In genomic region chr9:9420326-9420725, GRCm38 (mm10) we compare ENCODE assay signal across 22 mouse cellular contexts.
"Had no signal": no experiment of that assay in that cellular context is flagged by ENCODE, and none has a peak within 500 bp of the region (broad histone marks: within the 10 kb centered on the region; RNA-seq: fewer than 3 reads in every experiment).

No protein-coding gene starts in this region.

- DNase-seq: kidney, postnatal 14 days; kidney, postnatal 4 days; left cerebral cortex, postnatal 4 days; liver, postnatal 0 days; lung, embryonic 14.5 days; right cerebral cortex, adult 18-20 months; right cerebral cortex, postnatal 14 days; right cerebral cortex, postnatal 4 days; thymus, adult 2 months; thymus, postnatal 14 days; thymus, postnatal 4 days had no signal

- H3K4me1 ChIP-seq: limb, embryonic 12.5 days; limb, embryonic 15.5 days; midbrain, embryonic 12.5 days; midbrain, embryonic 15.5 days; neural tube, embryonic 12.5 days; neural tube, embryonic 15.5 days had no signal

- H3K27me3 ChIP-seq: limb, embryonic 12.5 days; limb, embryonic 15.5 days; midbrain, embryonic 12.5 days; midbrain, embryonic 15.5 days; neural tube, embryonic 12.5 days; neural tube, embryonic 15.5 days had no signal

- H3K4me3 ChIP-seq: limb, embryonic 12.5 days; limb, embryonic 15.5 days; midbrain, embryonic 12.5 days; midbrain, embryonic 15.5 days; neural tube, embryonic 12.5 days; neural tube, embryonic 15.5 days had no signal

- H3K36me3 ChIP-seq: limb, embryonic 12.5 days; limb, embryonic 15.5 days; midbrain, embryonic 12.5 days; midbrain, embryonic 15.5 days; neural tube, embryonic 12.5 days; neural tube, embryonic 15.5 days had no signal

- H3K4me2 ChIP-seq: limb, embryonic 12.5 days; limb, embryonic 15.5 days; liver, embryonic 11.5 days; lung, embryonic 14.5 days; midbrain, embryonic 12.5 days; midbrain, embryonic 15.5 days; neural tube, embryonic 12.5 days; neural tube, embryonic 15.5 days had no signal

- H3K9ac ChIP-seq: limb, embryonic 12.5 days; limb, embryonic 15.5 days; liver, embryonic 14.5 days; liver, postnatal 0 days; lung, embryonic 14.5 days; midbrain, embryonic 12.5 days; midbrain, embryonic 15.5 days; neural tube, embryonic 12.5 days; neural tube, embryonic 15.5 days had no signal

- H3K9me3 ChIP-seq: limb, embryonic 12.5 days; limb, embryonic 15.5 days; midbrain, embryonic 12.5 days; midbrain, embryonic 15.5 days; neural tube, embryonic 12.5 days; neural tube, embryonic 15.5 days had no signal

- ATAC-seq: liver, postnatal 0 days; lung, postnatal 0 days; midbrain, embryonic 15.5 days had no signal

- H3K27ac ChIP-seq: limb, embryonic 12.5 days; limb, embryonic 15.5 days; liver, embryonic 14.5 days; macrophage; midbrain, embryonic 12.5 days; midbrain, embryonic 15.5 days; neural tube, embryonic 12.5 days; neural tube, embryonic 15.5 days; stomach, postnatal 0 days had no signal
